Mouse (Mus musculus) heart, embryonic 15.5 days (tissue): Measurements from ENCODE around the gene Polr2m. TPM values are rescaled to one million over a fixed set of nuclear protein-coding genes. Genes with fewer than 3 reads are reported as not detected.

Source experiments
- ATAC-seq: fragments of 200-750 bp; cut with Nextera tagmentation; replicated peaks from 2 replicates; pipeline ENCODE4 v1.8.0; 2017; ENCODE audit warnings: low read depth, moderate TSS enrichment; ENCODE audit not compliant: insufficient number of reproducible peaks, insufficient read depth, low FRiP score
- H3K27ac ChIP-seq: fragments of 300-500 bp; sonication (generic); 2 replicates; pipeline ENCODE4 v1.5.1; 2015; ENCODE audit warnings: mild to moderate bottlenecking, inconsistent platforms
- H3K27me3 ChIP-seq: fragments of 300-500 bp; sonication (generic); 2 replicates; pipeline ENCODE4 v1.6.1; 2015; ENCODE audit warnings: inconsistent platforms
- H3K36me3 ChIP-seq: fragments of 300-500 bp; sonication (generic); 2 replicates; pipeline ENCODE4 v1.6.1; 2015; ENCODE audit warnings: mild to moderate bottlenecking, inconsistent platforms
- H3K4me1 ChIP-seq: fragments of 300-500 bp; sonication (generic); replicated peaks from 2 replicates; pipeline ENCODE4 v1.6.1; 2015; ENCODE audit warnings: inconsistent platforms
- H3K4me2 ChIP-seq: fragments of 300-500 bp; sonication (generic); 2 replicates; pipeline ENCODE4 v1.6.1; 2015; ENCODE audit warnings: inconsistent platforms, mild to moderate bottlenecking, moderate library complexity
- H3K4me3 ChIP-seq: fragments of 300-500 bp; sonication (generic); 2 replicates; pipeline ENCODE4 v1.5.1; 2015; ENCODE audit warnings: mild to moderate bottlenecking, inconsistent platforms
- H3K9ac ChIP-seq: fragments of 300-500 bp; sonication (generic); 2 replicates; pipeline ENCODE4 v1.6.1; 2015; ENCODE audit warnings: mild to moderate bottlenecking, inconsistent platforms
- H3K9me3 ChIP-seq: fragments of 300-500 bp; sonication (generic); replicated peaks from 2 replicates; pipeline ENCODE4 v1.6.1; 2016; ENCODE audit warnings: inconsistent platforms
- WGBS: fragments of 180-500 bp; shearing (Covaris S2); methylation state at CpG from one replicate; pipeline ENCODE4 v1.1.7; 2015; ENCODE audit warnings: mixed read lengths; 5-methylcytosine and 5-hydroxymethylcytosine counted together
- polyA plus RNA-seq: library from polyadenylated mRNA; unstranded; fragments of >200 nt; fragmentation: Nextera tagmentation; extraction: Ambion mirVana; gene quantifications from 2 replicates; pipeline ENCODE4 v1.2.1, GENCODE M21; 2015

Polr2m gene
- polyA plus RNA-seq, 1 experiment from 2014 or later, result 280 TPM

- Histone ChIP-seq H3K4me1 (peaks cover 11% of the 10 kb centered on the region), H3K27me3 (no peaks in the 10 kb centered on the region), H3K27ac (peak overlapping the region; percentile 42), H3K9ac (no peak overlapping the region), H3K9me3 (no peaks in the 10 kb centered on the region), H3K4me2 (no peak overlapping the region), H3K36me3 (no peaks in the 10 kb centered on the region), H3K4me3 (no peak overlapping the region)
- no peak for ATAC-seq
- WGBS, result 39% methylated on average over 4 of the region's 4 CpGs
Measured at GRCm38 (mm10) chr9:71467434-71467833, 18.3 kb downstream of the Polr2m start.

- H3K36me3 ChIP-seq, result no peaks in the 10 kb centered on the region
- H3K27me3 ChIP-seq, result no peaks in the 10 kb centered on the region
- H3K9me3 ChIP-seq, result no peaks in the 10 kb centered on the region
- H3K4me3 ChIP-seq, result no peak overlapping the region
- H3K4me2 ChIP-seq, result no peak overlapping the region
- H3K4me1 ChIP-seq, result peaks cover 11% of the 10 kb centered on the region
- WGBS, result 69% methylated on average over 3 of the region's 3 CpGs
- no peak overlapping the region for H3K27ac ChIP-seq
- ATAC-seq, result no peak
- no peak overlapping the region for H3K9ac ChIP-seq
Measured at GRCm38 (mm10) chr9:71466111-71466510, 19.6 kb downstream of the Polr2m start.

- no peak overlapping the region for H3K4me2 ChIP-seq
- ATAC-seq, result no peak
- no peak overlapping the region for H3K9ac ChIP-seq
- H3K27ac ChIP-seq, result no peak overlapping the region
- 70% methylated on average over 13 of the region's 13 CpGs for WGBS
- H3K4me3 ChIP-seq, result no peak overlapping the region
- no peaks in the 10 kb centered on the region for H3K27me3 ChIP-seq
- peaks cover 10% of the 10 kb centered on the region for H3K4me1 ChIP-seq
- no peaks in the 10 kb centered on the region for H3K36me3 ChIP-seq
- H3K9me3 ChIP-seq, result no peaks in the 10 kb centered on the region
Measured at GRCm38 (mm10) chr9:71463072-71463667, 22.6 kb downstream of the Polr2m start.

GRCm38 (mm10) chr9:71456738-71457137 lies 29.0 kb downstream of the Polr2m start:
- Histone ChIP-seq H3K4me3 (no peak overlapping the region), H3K36me3 (no peaks in the 10 kb centered on the region), H3K9me3 (no peaks in the 10 kb centered on the region), H3K9ac (no peak overlapping the region), H3K27me3 (no peaks in the 10 kb centered on the region), H3K27ac (no peak overlapping the region), H3K4me1 (peaks cover 8% of the 10 kb centered on the region; the same call in 1 of the 2 replicates), H3K4me2 (no peak overlapping the region)
- no peak for ATAC-seq
- 84% methylated on average over 4 of the region's 4 CpGs for WGBS

- Histone ChIP-seq H3K4me2 (no peak overlapping the region), H3K4me1 (peaks cover 8% of the 10 kb centered on the region; the same call in 1 of the 2 replicates), H3K27me3 (peaks cover 3% of the 10 kb centered on the region; the same call in 1 of the 2 replicates), H3K36me3 (no peaks in the 10 kb centered on the region), H3K27ac (no peak overlapping the region), H3K9me3 (no peaks in the 10 kb centered on the region), H3K9ac (no peak overlapping the region), H3K4me3 (no peak overlapping the region)
- no peak for ATAC-seq
- 65% methylated on average over 5 of the region's 5 CpGs for WGBS
Measured at GRCm38 (mm10) chr9:71453917-71454316, 31.8 kb downstream of the Polr2m start.

GRCm38 (mm10) chr9:71453352-71453751 lies 32.4 kb downstream of the Polr2m start:
- Histone ChIP-seq H3K4me2 (no peak overlapping the region), H3K9me3 (no peaks in the 10 kb centered on the region), H3K4me1 (peaks cover 8% of the 10 kb centered on the region; the same call in 1 of the 2 replicates), H3K36me3 (no peaks in the 10 kb centered on the region), H3K9ac (no peak overlapping the region), H3K27ac (no peak overlapping the region), H3K27me3 (peaks cover 3% of the 10 kb centered on the region; the same call in 1 of the 2 replicates), H3K4me3 (no peak overlapping the region)
- 47% methylated on average over 5 of the region's 5 CpGs for WGBS
- ATAC-seq, result no peak

GRCm38 (mm10) chr9:71450626-71451025 lies 35.1 kb downstream of the Polr2m start:
- Histone ChIP-seq H3K4me1 (peaks cover 8% of the 10 kb centered on the region; the same call in 1 of the 2 replicates), H3K4me2 (no peak overlapping the region), H3K4me3 (no peak overlapping the region), H3K27me3 (peaks cover 9% of the 10 kb centered on the region; the same call in 1 of the 2 replicates), H3K9ac (no peak overlapping the region), H3K36me3 (no peaks in the 10 kb centered on the region), H3K9me3 (no peaks in the 10 kb centered on the region), H3K27ac (no peak overlapping the region)
- WGBS, result 75% methylated on average over 6 of the region's 6 CpGs
- no peak for ATAC-seq

GRCm38 (mm10) chr9:71447573-71447972 lies 38.2 kb downstream of the Polr2m start:
- no peak overlapping the region for H3K4me2 ChIP-seq
- no peak overlapping the region for H3K9ac ChIP-seq
- WGBS, result 32% methylated on average over 4 of the region's 4 CpGs
- H3K36me3 ChIP-seq, result no peaks in the 10 kb centered on the region
- ATAC-seq, result no peak
- H3K9me3 ChIP-seq, result no peaks in the 10 kb centered on the region
- no peaks in the 10 kb centered on the region for H3K4me1 ChIP-seq
- peaks cover 9% of the 10 kb centered on the region; the same call in 1 of the 2 replicates for H3K27me3 ChIP-seq
- no peak overlapping the region for H3K27ac ChIP-seq
- H3K4me3 ChIP-seq, result no peak overlapping the region

- Histone ChIP-seq H3K9me3 (no peaks in the 10 kb centered on the region), H3K9ac (no peak overlapping the region), H3K4me3 (no peak overlapping the region), H3K4me1 (no peaks in the 10 kb centered on the region), H3K27me3 (peaks cover 9% of the 10 kb centered on the region; the same call in 1 of the 2 replicates), H3K4me2 (no peak overlapping the region), H3K27ac (no peak overlapping the region), H3K36me3 (no peaks in the 10 kb centered on the region)
- ATAC-seq, result no peak
- 79% methylated on average over 2 of the region's 2 CpGs for WGBS
Measured at GRCm38 (mm10) chr9:71445308-71445707, 40.4 kb downstream of the Polr2m start.

- no peak overlapping the region for H3K9ac ChIP-seq
- no peak for ATAC-seq
- WGBS, result 80% methylated on average over 2 of the region's 2 CpGs
- H3K9me3 ChIP-seq, result no peaks in the 10 kb centered on the region
- H3K27me3 ChIP-seq, result no peaks in the 10 kb centered on the region
- H3K4me2 ChIP-seq, result no peak overlapping the region
- H3K27ac ChIP-seq, result no peak overlapping the region
- H3K36me3 ChIP-seq, result no peaks in the 10 kb centered on the region
- H3K4me3 ChIP-seq, result no peak overlapping the region
- H3K4me1 ChIP-seq, result no peaks in the 10 kb centered on the region
Measured at GRCm38 (mm10) chr9:71438146-71438545, 47.6 kb downstream of the Polr2m start.
